Mouse (Mus musculus): Measurements from ENCODE around the gene Adgrd1. TPM values are rescaled to one million over a fixed set of nuclear protein-coding genes. Genes with fewer than 3 reads are reported as not detected.

Gene Adgrd1
- total and polyA plus RNA-seq, 3 experiments: 0.04 to 0.07 TPM; not detected in 1

DNA sequence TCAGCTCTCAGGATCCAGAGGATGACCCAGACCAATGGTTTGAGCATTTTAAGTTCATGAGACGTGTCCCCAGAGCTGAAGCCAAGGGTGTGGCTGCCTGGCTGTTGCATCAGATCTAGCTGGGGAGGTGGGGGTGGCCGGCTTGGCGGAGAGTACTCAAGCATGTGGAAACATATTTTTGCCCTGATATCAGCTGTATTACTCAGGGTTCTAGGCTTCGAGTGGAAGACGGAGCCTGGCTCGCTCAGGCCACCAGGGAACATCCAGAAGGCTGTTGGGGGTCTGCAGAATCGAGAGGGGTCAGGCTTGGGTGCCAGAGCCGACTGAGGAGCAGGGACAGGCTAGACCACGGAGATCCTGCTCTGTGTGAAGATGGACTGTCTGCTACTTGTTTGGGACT is 30.6 kb upstream of the Adgrd1 start:
- dilution Hi-C loops (cut with MboI; ENCODE audit: extremely low pct_ligation_motif_present, extremely low pct_unique_long_range_greater_than_20kb, low sequenced_read_pairs) (no loop called here), in situ Hi-C loops (cut with MboI; ENCODE audit: low pct_ligation_motif_present, low pct_unique_long_range_greater_than_20kb, low sequenced_read_pairs) (loop anchor here (10.0 kb wide), 2 partner anchors 289 to 519 kb away; partner anchors contain the start of gene Mmp17)
- peaks cover 0 to 33% of the 10 kb centered on the region in 2 experiments; a peak in 2 of 4 replicates for H3K4me1 ChIP-seq (ENCODE audit: control insufficient read depth in 1 of 2, insufficient read depth in 2 of 2)
- H3K27me3 ChIP-seq (replicated peaks): peaks cover 19% of the 10 kb centered on the region
- no peak overlapping the region for H3K27ac ChIP-seq (ENCODE audit: insufficient read depth, low read depth)
- H3K9me3 ChIP-seq (replicated peaks; ENCODE audit: low read length): no peaks in the 10 kb centered on the region
- DNase-seq (ENCODE audit: extremely low read depth): peak; percentile 39
- no peaks in the 10 kb centered on the region for H3K79me2 ChIP-seq (replicated peaks; ENCODE audit: control insufficient read depth, extremely low read depth, insufficient read depth, poor library complexity, severe bottlenecking)
- H3K36me3 ChIP-seq (replicated peaks in 1 of 2; ENCODE audit: control insufficient read depth in 1 of 2, insufficient read depth in 1 of 2, low read length in 1 of 2): no peaks in the 10 kb centered on the region
- TF ChIP-seq USF2 (conservative IDR thresholded peaks at IDR 0.05; ENCODE audit: low read depth, low read length) (no peak), SMC3 (IDR thresholded peaks at IDR 0.05; ENCODE audit: low read depth, low read length) (no peak), GABPA (IDR thresholded peaks at IDR 0.05; ENCODE audit: insufficient replicate concordance, low read depth, low read length) (no peak), MYC (IDR thresholded peaks at IDR 0.05; ENCODE audit: low read depth, low read length) (no peak), JUN (IDR thresholded peaks at IDR 0.05; ENCODE audit: insufficient read depth, low read depth, low read length) (no peak), EP300 (IDR thresholded peaks at IDR 0.05; ENCODE audit: low read length) (no peak), BHLHE40 (IDR thresholded peaks at IDR 0.05; ENCODE audit: low read depth, low read length) (no peak), RAD21 (IDR thresholded peaks at IDR 0.05; ENCODE audit: low read depth, low read length) (no peak), MAX (IDR thresholded peaks at IDR 0.05; ENCODE audit: low read length) (no peak), TBP (conservative IDR thresholded peaks at IDR 0.05; ENCODE audit: low read depth, low read length) (no peak), CHD2 (IDR thresholded peaks at IDR 0.05; ENCODE audit: low read length) (no peak), MXI1 (IDR thresholded peaks at IDR 0.05; ENCODE audit: low read depth, low read length) (no peak), PAX5 (IDR thresholded peaks at IDR 0.05; ENCODE audit: low read length) (no peak), MAFK (IDR thresholded peaks at IDR 0.05; ENCODE audit: insufficient replicate concordance, low read length) (no peak), MAZ (IDR thresholded peaks at IDR 0.05; ENCODE audit: low read depth, low read length) (no peak), ELF1 (IDR thresholded peaks at IDR 0.05; ENCODE audit: low read depth, low read length) (no peak), ZMIZ1 (IDR thresholded peaks at IDR 0.05; ENCODE audit: low read depth, low read length) (no peak), HCFC1 (IDR thresholded peaks at IDR 0.05; ENCODE audit: low read depth, low read length) (no peak)
- H3K4me2 ChIP-seq (ENCODE audit: insufficient read depth, low read depth, poor library complexity, severe bottlenecking): no peak overlapping the region
- no peak overlapping the region for H3K9ac ChIP-seq (ENCODE audit: insufficient read depth, low read depth)
- H3K4me3 ChIP-seq (replicated peaks in 1 of 3; ENCODE audit: low read depth in 2 of 3, low read length in 2 of 3, poor library complexity in 1 of 3): no peak overlapping the region

DNA sequence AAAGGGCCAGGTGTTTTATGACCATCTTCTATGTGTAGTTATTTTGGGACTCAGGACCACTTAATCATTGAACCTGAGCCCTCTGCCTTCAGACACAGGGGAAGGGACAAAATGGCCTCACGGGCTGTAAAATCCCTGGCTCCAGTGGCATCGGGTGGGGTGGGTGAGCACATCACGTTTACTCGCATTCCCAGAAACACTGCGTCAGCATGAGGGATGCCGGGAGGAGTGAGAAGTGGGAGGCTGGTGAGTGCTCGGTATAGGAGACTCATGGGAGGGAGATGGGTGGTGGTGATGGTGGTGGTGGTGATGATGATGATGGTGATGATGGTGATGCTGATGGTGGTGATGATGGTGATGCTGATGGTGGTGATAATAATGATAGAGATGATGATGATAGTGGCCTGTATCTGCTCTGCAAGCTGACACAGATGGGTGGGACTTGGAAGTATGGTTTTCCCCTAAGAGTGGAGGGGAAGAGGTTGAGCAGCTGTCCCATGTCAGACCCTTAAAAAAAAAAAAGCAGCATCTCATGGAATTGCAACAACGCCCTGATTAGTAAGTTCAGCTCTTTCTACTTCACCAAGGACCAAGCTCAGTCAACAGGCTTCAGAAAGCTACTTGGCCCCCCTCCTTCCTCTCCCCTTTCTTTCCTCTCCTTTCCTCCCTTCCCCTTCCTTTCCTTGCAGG is 29.9 kb upstream of the Adgrd1 start:
- Histone ChIP-seq H3K9me3 (replicated peaks; ENCODE audit: low read length) (no peaks in the 10 kb centered on the region), H3K4me2 (ENCODE audit: insufficient read depth, low read depth, poor library complexity, severe bottlenecking) (no peak overlapping the region), H3K27ac (ENCODE audit: insufficient read depth, low read depth) (no peak overlapping the region), H3K27me3 (replicated peaks) (peaks cover 16% of the 10 kb centered on the region), H3K79me2 (replicated peaks; ENCODE audit: control insufficient read depth, extremely low read depth, insufficient read depth, poor library complexity, severe bottlenecking) (no peaks in the 10 kb centered on the region), H3K4me3 (replicated peaks in 1 of 3; ENCODE audit: low read depth in 2 of 3, low read length in 2 of 3, poor library complexity in 1 of 3) (no peak overlapping the region), H3K4me1 (ENCODE audit: control insufficient read depth in 1 of 2, insufficient read depth in 2 of 2) (peaks cover 0 to 33% of the 10 kb centered on the region in 2 experiments; a peak in 2 of 4 replicates), H3K9ac (ENCODE audit: insufficient read depth, low read depth) (no peak overlapping the region), H3K36me3 (replicated peaks in 1 of 2; ENCODE audit: control insufficient read depth in 1 of 2, insufficient read depth in 1 of 2, low read length in 1 of 2) (no peaks in the 10 kb centered on the region)
- TF ChIP-seq NRF1 (IDR thresholded peaks at IDR 0.05; ENCODE audit: low read depth, low read length) (no peak), GABPA (IDR thresholded peaks at IDR 0.05; ENCODE audit: insufficient replicate concordance, low read depth, low read length) (no peak), MAFK (IDR thresholded peaks at IDR 0.05; ENCODE audit: insufficient replicate concordance, low read length) (no peak), ETS1 (conservative IDR thresholded peaks at IDR 0.05; ENCODE audit: low read depth, low read length) (no peak), JUN (IDR thresholded peaks at IDR 0.05; ENCODE audit: insufficient read depth, low read depth, low read length) (no peak)
- in situ Hi-C loops (cut with MboI; ENCODE audit: low pct_ligation_motif_present, low pct_unique_long_range_greater_than_20kb, low sequenced_read_pairs) (loop anchor here (10.0 kb wide), 2 partner anchors 288 to 518 kb away; partner anchors contain the start of gene Mmp17), dilution Hi-C loops (cut with MboI; ENCODE audit: extremely low pct_ligation_motif_present, extremely low pct_unique_long_range_greater_than_20kb, low sequenced_read_pairs) (no loop called here)
- no peak for DNase-seq (ENCODE audit: extremely low read depth)
